Mouse (Mus musculus) embryo, embryonic 11 days (tissue): ENCODE results near the gene Mrgprf.

ENCODE experiments used
- DNase-seq: peaks from one replicate; pipeline ENCODE4 v3.0.0-alpha.2; 2015

Mrgprf gene

GRCm38 (mm10) chr7:145340248-145340904 is 39.7 kb downstream of the Mrgprf start:
- no peak for DNase-seq
